Mouse (Mus musculus): ENCODE data around the gene Gas7.
A peak's percentile ranks its signal among the peaks of the same experiment; 100 is the strongest.

Gas7 gene

GRCm38 (mm10) chr11:67454874-67455526 is at the start of gene Gas7:
TSS of gene Gas7 (plus strand) at chr11:67455437.
- peak; percentile 44 for DNase-seq

- no peak for DNase-seq
Measured at GRCm38 (mm10) chr11:67414346-67414940, 40.8 kb upstream of the Gas7 start.

- no peak for DNase-seq
Measured at GRCm38 (mm10) chr11:67423575-67423974, 31.7 kb upstream of the Gas7 start.

- peak; percentile 30 for DNase-seq
Measured at GRCm38 (mm10) chr11:67428196-67428595, 27.0 kb upstream of the Gas7 start.

GRCm38 (mm10) chr11:67429836-67430235 is 25.4 kb upstream of the Gas7 start:
- DNase-seq = no peak

GRCm38 (mm10) chr11:67431116-67431645 is 24.1 kb upstream of the Gas7 start:
- DNase-seq = no peak

GRCm38 (mm10) chr11:67431864-67432263 is 23.4 kb upstream of the Gas7 start:
- no peak for DNase-seq

- DNase-seq = no peak
Measured at GRCm38 (mm10) chr11:67433763-67434162, 21.5 kb upstream of the Gas7 start.

- no peak for DNase-seq
Measured at GRCm38 (mm10) chr11:67438746-67439145, 16.5 kb upstream of the Gas7 start.

- no peak for DNase-seq
Measured at GRCm38 (mm10) chr11:67445058-67445825, 10.0 kb upstream of the Gas7 start.

GRCm38 (mm10) chr11:67451525-67451924 is 3.7 kb upstream of the Gas7 start:
- DNase-seq = no peak

GRCm38 (mm10) chr11:67455527-67455981 is 317 bp downstream of the Gas7 start:
- DNase-seq = peak; percentile 40

- DNase-seq = peak; percentile 42
Measured at GRCm38 (mm10) chr11:67456029-67456428, 792 bp downstream of the Gas7 start.

- DNase-seq = no peak
Measured at GRCm38 (mm10) chr11:67458171-67458570, 2.9 kb downstream of the Gas7 start.

- no peak for DNase-seq
Measured at GRCm38 (mm10) chr11:67467132-67467531, 11.9 kb downstream of the Gas7 start.

- DNase-seq = no peak
Measured at GRCm38 (mm10) chr11:67468846-67469245, 13.6 kb downstream of the Gas7 start.

GRCm38 (mm10) chr11:67474590-67474989 is 19.4 kb downstream of the Gas7 start:
- no peak for DNase-seq

GRCm38 (mm10) chr11:67479534-67479933 is 24.3 kb downstream of the Gas7 start:
- no peak for DNase-seq

- DNase-seq = no peak
Measured at GRCm38 (mm10) chr11:67480204-67480956, 25.1 kb downstream of the Gas7 start.

- no peak for DNase-seq
Measured at GRCm38 (mm10) chr11:67481691-67482090, 26.5 kb downstream of the Gas7 start.

- DNase-seq = no peak
Measured at GRCm38 (mm10) chr11:67482217-67482760, 27.1 kb downstream of the Gas7 start.

- no peak for DNase-seq
Measured at GRCm38 (mm10) chr11:67488156-67488555, 32.9 kb downstream of the Gas7 start.

Data from layer of hippocampus, adult 9-11 months (tissue).